ENCODE assay signal across 15 mouse cellular contexts in the genomic region with DNA sequence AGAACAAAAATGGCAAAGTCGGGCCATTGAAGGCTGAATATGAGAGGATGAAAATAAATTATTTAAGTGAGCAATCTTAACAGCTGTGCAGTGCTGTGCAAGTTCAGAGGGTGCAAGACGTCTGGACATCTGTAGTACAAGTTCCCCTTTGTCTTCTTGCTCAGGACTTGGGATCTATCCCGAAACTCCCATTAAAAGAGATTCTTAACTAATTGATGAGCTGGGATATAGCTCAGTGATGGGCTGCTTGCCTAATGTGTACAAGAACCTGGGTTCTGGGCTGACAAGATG.
"Had no signal": no experiment of that assay in that cellular context is flagged by ENCODE, and none has a peak within 500 bp of the region (broad histone marks: within the 10 kb centered on the region; RNA-seq: fewer than 3 reads in every experiment).

No protein-coding gene starts in this region.

- ATAC-seq: midbrain, embryonic 13.5 days; midbrain, embryonic 15.5 days had no signal

- H3K4me3 ChIP-seq: midbrain, embryonic 13.5 days; midbrain, embryonic 15.5 days; neural tube, embryonic 13.5 days; neural tube, embryonic 15.5 days had no signal

- H3K36me3 ChIP-seq: midbrain, embryonic 15.5 days; neural tube, embryonic 13.5 days; neural tube, embryonic 15.5 days had no signal

- H3K9me3 ChIP-seq: midbrain, embryonic 13.5 days; midbrain, embryonic 15.5 days; neural tube, embryonic 13.5 days; neural tube, embryonic 15.5 days had no signal

- DNase-seq: lung, adult 18-20 months; lung, embryonic 14.5 days; lung, postnatal 10 days; lung, postnatal 4 days; retina, postnatal 1 day; right cerebral cortex, adult 18-20 months; right cerebral cortex, postnatal 25 days; right cerebral cortex, postnatal 4 days; spleen, adult 18-20 months had no signal

- H3K27ac ChIP-seq: liver, embryonic 14.5 days; midbrain, embryonic 13.5 days; midbrain, embryonic 15.5 days; neural tube, embryonic 13.5 days; neural tube, embryonic 15.5 days had no signal

- H3K27me3 ChIP-seq: midbrain, embryonic 13.5 days; midbrain, embryonic 15.5 days; neural tube, embryonic 13.5 days; neural tube, embryonic 15.5 days had no signal

- H3K9ac ChIP-seq: liver, embryonic 14.5 days; lung, embryonic 14.5 days; midbrain, embryonic 13.5 days; midbrain, embryonic 15.5 days; neural tube, embryonic 13.5 days; neural tube, embryonic 15.5 days had no signal

- H3K4me2 ChIP-seq: lung, embryonic 14.5 days; midbrain, embryonic 11.5 days; midbrain, embryonic 13.5 days; midbrain, embryonic 15.5 days; neural tube, embryonic 13.5 days; neural tube, embryonic 15.5 days had no signal

- H3K4me1 ChIP-seq: midbrain, embryonic 15.5 days; neural tube, embryonic 15.5 days had no signal
